Mouse (Mus musculus) heart, adult 2 months (tissue): ENCODE measurements around the gene Ablim2. TPM values are rescaled to one million over a fixed set of nuclear protein-coding genes. Genes with fewer than 3 reads are reported as not detected.

Source experiments
- DNase-seq, 2 experiments: peaks; one replicate each; pipeline ENCODE4 v3.0.0; 2021
- H3K27ac ChIP-seq: fragments of 200-600 bp; 2 replicates; pipeline ENCODE4 v1.8.1; 2022
- H3K27me3 ChIP-seq: fragments of 200-500 bp; 2 replicates; pipeline ENCODE4 v1.6.1; 2012; ENCODE audit warnings: mild to moderate bottlenecking, low read length, inconsistent platforms, mixed read lengths; ENCODE audit not compliant: control insufficient read depth, insufficient read depth
- H3K36me3 ChIP-seq: fragments of 200-500 bp; 2 replicates; pipeline ENCODE4 v1.6.1; 2012; ENCODE audit warnings: low read length, inconsistent platforms; ENCODE audit not compliant: control insufficient read depth, insufficient read depth
- H3K4me1 ChIP-seq: fragments of 200-500 bp; 2 replicates; pipeline ENCODE4 v1.6.1; 2011; ENCODE audit warnings: low read length; ENCODE audit not compliant: control insufficient read depth, insufficient read depth
- H3K4me3 ChIP-seq: fragments of 200-600 bp; 2 replicates; pipeline ENCODE4 v1.8.1; 2022
- H3K79me2 ChIP-seq: fragments of 200-500 bp; replicated peaks from 2 replicates; pipeline ENCODE4 v1.6.1; 2012; ENCODE audit warnings: mild to moderate bottlenecking, inconsistent platforms, low read length, moderate library complexity, mixed read lengths; ENCODE audit not compliant: control insufficient read depth, insufficient read depth
- H3K9ac ChIP-seq: fragments of 200-500 bp; 2 replicates; pipeline ENCODE4 v1.6.1; 2012; ENCODE audit warnings: low read depth, mild to moderate bottlenecking, control low read depth, inconsistent platforms, low read length, mixed read lengths
- CTCF ChIP-seq: fragments of 200-600 bp; IDR thresholded peaks from 2 replicates; pipeline ENCODE4 v1.8.1; 2022; ENCODE audit warnings: antibody characterized with exemption, mild to moderate bottlenecking, moderate library complexity
- EP300 ChIP-seq: fragments of 200-500 bp; IDR thresholded peaks from 2 replicates; pipeline ENCODE4 v1.6.1; 2011; ENCODE audit warnings: low read depth, low read length, control low read depth; ENCODE audit not compliant: insufficient read depth
- POLR2A ChIP-seq: fragments of 200-500 bp; IDR thresholded peaks from 2 replicates; pipeline ENCODE4 v1.6.1; 2011; ENCODE audit warnings: mild to moderate bottlenecking, low read depth, low read length, control low read depth; ENCODE audit not compliant: insufficient read depth
- WGBS: fragments of 180-500 bp; shearing (Covaris S2); methylation state at CpG from one replicate; pipeline ENCODE4 v1.1.7; 2018; 5-methylcytosine and 5-hydroxymethylcytosine counted together
- intact Hi-C: fragments of 180-260 bp; cut with DNase I; formaldehyde crosslinking; loops from one replicate; pipeline ENCODE4 v1.15.1; 2025
- polyA plus RNA-seq: library from polyadenylated mRNA; depleted of rRNA; stranded (reverse); fragments of >200 nt; gene quantifications from 2 replicates; pipeline ENCODE4 v1.2.3, GENCODE M21; 2012
- total RNA-seq, 2 experiments: library from RNA; stranded (reverse); gene quantifications; 2 replicates each; pipeline ENCODE4 v1.2.3; 2021

Ablim2 gene
- total and polyA plus RNA-seq, 3 experiments: 20.1 to 32.7 (median 20.8) TPM

- Histone ChIP-seq H3K4me3 (no peak overlapping the region), H3K27ac (peak overlapping the region; percentile 83), H3K27me3 (no peaks in the 10 kb centered on the region), H3K9ac (no peak overlapping the region), H3K79me2 (no peaks in the 10 kb centered on the region), H3K36me3 (no peaks in the 10 kb centered on the region), H3K4me1 (peaks cover 11% of the 10 kb centered on the region)
- intact Hi-C loops: no loop called here
- DNase-seq: no peak
- TF ChIP-seq EP300 (no peak), CTCF (no peak), POLR2A (no peak)
- WGBS: 57% methylated on average over 1 of the region's 1 CpGs
These were observed 27.1 kb upstream of the Ablim2 start for GRCm38 (mm10) chr5:35730552-35730951.

- TF ChIP-seq CTCF (no peak), EP300 (no peak), POLR2A (no peak)
- Histone ChIP-seq H3K4me3 (no peak overlapping the region), H3K4me1 (peaks cover 11% of the 10 kb centered on the region), H3K27ac (peak overlapping the region; percentile 83), H3K9ac (no peak overlapping the region), H3K27me3 (no peaks in the 10 kb centered on the region), H3K36me3 (no peaks in the 10 kb centered on the region), H3K79me2 (no peaks in the 10 kb centered on the region)
- intact Hi-C loops: no loop called here
- no peak for DNase-seq
- 55% methylated on average over 4 of the region's 4 CpGs for whole genome bisulfite sequencing
These were observed 26.7 kb upstream of the Ablim2 start for GRCm38 (mm10) chr5:35731006-35731405.

GRCm38 (mm10) chr5:35733523-35733922, 24.2 kb upstream of the Ablim2 start:
- H3K27me3 ChIP-seq: no peaks in the 10 kb centered on the region
- no peaks in the 10 kb centered on the region for H3K79me2 ChIP-seq
- H3K9ac ChIP-seq: no peak overlapping the region
- peaks cover 13% of the 10 kb centered on the region for H3K4me1 ChIP-seq
- no peak overlapping the region for H3K27ac ChIP-seq
- TF ChIP-seq POLR2A: no peak
- TF ChIP-seq CTCF: no peak
- TF ChIP-seq EP300: no peak
- WGBS: 81% methylated on average over 2 of the region's 2 CpGs
- intact Hi-C loops: no loop called here
- DNase-seq: no peak
- no peak overlapping the region for H3K4me3 ChIP-seq
- no peaks in the 10 kb centered on the region for H3K36me3 ChIP-seq

- intact Hi-C loops: no loop called here
- peaks cover 19% of the 10 kb centered on the region for H3K4me1 ChIP-seq
- no peaks in the 10 kb centered on the region for H3K79me2 ChIP-seq
- no peaks in the 10 kb centered on the region for H3K27me3 ChIP-seq
- no peak overlapping the region for H3K27ac ChIP-seq
- TF ChIP-seq POLR2A (no peak), EP300 (0 out of 2 replicates have a peak, but pooled peaks have one; percentile 45), CTCF (peak; percentile 26; the same call in 1 of the 2 replicates)
- no peak overlapping the region for H3K9ac ChIP-seq
- DNase-seq: peak; percentile 60 to 74
- WGBS: 37% methylated on average over 20 of the region's 20 CpGs
- H3K36me3 ChIP-seq: no peaks in the 10 kb centered on the region
- H3K4me3 ChIP-seq: no peak overlapping the region
These were observed 20.3 kb upstream of the Ablim2 start for GRCm38 (mm10) chr5:35737231-35737901.

- Histone ChIP-seq H3K4me3 (no peak overlapping the region), H3K9ac (no peak overlapping the region), H3K27me3 (no peaks in the 10 kb centered on the region), H3K79me2 (no peaks in the 10 kb centered on the region), H3K36me3 (no peaks in the 10 kb centered on the region), H3K27ac (no peak overlapping the region), H3K4me1 (peaks cover 30% of the 10 kb centered on the region)
- intact Hi-C loops: no loop called here
- no peak for DNase-seq
- 95% methylated on average over 2 of the region's 2 CpGs for WGBS
- TF ChIP-seq CTCF (no peak), EP300 (no peak), POLR2A (no peak)
These were observed 18.7 kb upstream of the Ablim2 start for GRCm38 (mm10) chr5:35739005-35739404.

GRCm38 (mm10) chr5:35739536-35740278, 18.0 kb upstream of the Ablim2 start, which contains the start of gene Sh3tc1:
Sh3tc1 (minus strand) TSS chr5:35739987.
- Histone ChIP-seq H3K36me3 (no peaks in the 10 kb centered on the region), H3K27me3 (no peaks in the 10 kb centered on the region), H3K27ac (peak within 1 kb of the TSS; percentile 36; the same call in 1 of the 2 replicates), H3K9ac (no peak within 1 kb of the TSS), H3K4me3 (no peak within 1 kb of the TSS), H3K4me1 (peaks cover 31% of the 10 kb centered on the region), H3K79me2 (no peaks in the 10 kb centered on the region)
- DNase-seq: peak; percentile 55 to 74
- TF ChIP-seq POLR2A (no peak), EP300 (no peak), CTCF (no peak)
- 37% methylated on average over 10 of the region's 10 CpGs for WGBS
- intact Hi-C loops: no loop called here
